Mouse (Mus musculus): Measurements from ENCODE around the gene Pced1a. TPM values are rescaled to one million over a fixed set of nuclear protein-coding genes. Genes with fewer than 3 reads are reported as not detected.
A peak's percentile ranks its signal among the peaks of the same experiment; 100 is the strongest.

The Pced1a gene
- total and polyA plus RNA-seq, 3 experiments, result 6.5 to 13.7 TPM; not detected in 1

DNA sequence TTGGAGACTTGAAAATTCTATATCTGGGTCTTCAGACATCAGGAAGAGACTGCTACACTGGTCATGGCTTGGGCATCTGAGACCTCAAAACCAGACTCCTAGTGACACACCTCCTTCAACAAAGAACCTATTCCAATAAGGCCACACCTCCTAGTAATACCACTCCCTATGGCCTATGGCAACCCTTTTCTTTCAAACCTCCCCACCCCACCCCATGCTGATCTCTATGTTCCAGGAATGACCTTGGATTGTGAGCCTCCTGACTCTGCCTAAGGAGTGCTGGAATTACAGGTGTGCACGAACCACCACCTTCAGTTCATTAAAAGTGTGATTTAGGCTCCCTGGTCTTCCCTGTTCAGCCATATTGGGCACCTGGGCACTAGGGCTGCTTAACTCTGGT lies 24.5 kb downstream of the Pced1a start:
- H3K79me2 ChIP-seq (ENCODE audit: control insufficient read depth, insufficient read depth, low read length, poor library complexity), result no peaks in the 10 kb centered on the region; the same call in 1 of the 2 replicates
- TF ChIP-seq USF1 (IDR thresholded peaks at IDR 0.05; ENCODE audit: low read depth, low read length), result no peak
- no peak for TF ChIP-seq CTCF (IDR thresholded peaks at IDR 0.05 in 2 of 3, conservative IDR thresholded peaks at IDR 0.05 in 1 of 3; ENCODE audit: control insufficient read depth in 1 of 3, insufficient read depth in 1 of 3, low read depth in 2 of 3, low read length in 3 of 3, poor library complexity in 1 of 3, severe bottlenecking in 1 of 3)
- TF ChIP-seq GATA1 (IDR thresholded peaks at IDR 0.05; ENCODE audit: low read depth, low read length), result no peak
- no peak for TF ChIP-seq MYB (IDR thresholded peaks at IDR 0.05; ENCODE audit: low read depth, low read length)
- no peak for TF ChIP-seq POLR2AphosphoS2 (IDR thresholded peaks at IDR 0.05; ENCODE audit: low read length)
- no peak for TF ChIP-seq JUND (IDR thresholded peaks at IDR 0.05; ENCODE audit: low read depth, low read length)
- no peak for TF ChIP-seq POLR2AphosphoS5 (IDR thresholded peaks at IDR 0.05; ENCODE audit: borderline replicate concordance, low read depth, low read length)
- TF ChIP-seq KAT2A (conservative IDR thresholded peaks at IDR 0.05; ENCODE audit: low read depth, low read length), result no peak
- peaks cover 0 to 3% of the 10 kb centered on the region in 2 experiments; a peak in 1 of 4 replicates for H3K36me3 ChIP-seq (ENCODE audit: control insufficient read depth in 1 of 2, insufficient read depth in 2 of 2, low read length in 2 of 2)
- H3K4me1 ChIP-seq (ENCODE audit: control insufficient read depth in 1 of 2, insufficient read depth in 2 of 2, low read length in 2 of 2), result peaks cover 5 to 7% of the 10 kb centered on the region in 2 experiments; a peak in 3 of 4 replicates
- H3K27ac ChIP-seq (ENCODE audit: control insufficient read depth, low read depth, low read length), result no peak overlapping the region
- no peak overlapping the region for H3K9ac ChIP-seq (ENCODE audit: control insufficient read depth, low read depth, low read length, poor library complexity, severe bottlenecking)
- H3K4me3 ChIP-seq (ENCODE audit: control insufficient read depth in 1 of 2, insufficient read depth in 1 of 2, low read depth in 2 of 2, low read length in 2 of 2), result no peak overlapping the region
- 0 out of 4 replicates have a peak, but pooled peaks cover 0 to 2% of the 10 kb centered on the region in 2 experiments for H3K27me3 ChIP-seq (ENCODE audit: control insufficient read depth in 1 of 2, insufficient read depth in 2 of 2, low read length in 2 of 2)
- no peaks in the 10 kb centered on the region for H3K9me3 ChIP-seq (replicated peaks; ENCODE audit: insufficient read depth, low read length)
- DNase-seq (ENCODE audit: low read depth, low spot score), result no peak

- peaks cover 5 to 7% of the 10 kb centered on the region in 2 experiments; a peak in 3 of 4 replicates for H3K4me1 ChIP-seq (ENCODE audit: control insufficient read depth in 1 of 2, insufficient read depth in 2 of 2, low read length in 2 of 2)
- H3K79me2 ChIP-seq (ENCODE audit: control insufficient read depth, insufficient read depth, low read length, poor library complexity), result no peaks in the 10 kb centered on the region; the same call in 1 of the 2 replicates
- TF ChIP-seq BHLHE40 (IDR thresholded peaks at IDR 0.05; ENCODE audit: borderline replicate concordance, low read depth, low read length) (no peak), TBP (IDR thresholded peaks at IDR 0.05; ENCODE audit: low read depth, low read length) (no peak), USF2 (IDR thresholded peaks at IDR 0.05; ENCODE audit: borderline replicate concordance in 1 of 2, insufficient read depth in 1 of 2, low read depth in 1 of 2, low read length in 2 of 2) (no peak), MAX (IDR thresholded peaks at IDR 0.05; ENCODE audit: low read length) (peak; percentile 88), ETS1 (IDR thresholded peaks at IDR 0.05; ENCODE audit: low read depth, low read length) (peak; percentile 43; the same call in 1 of the 2 replicates), CHD1 (IDR thresholded peaks at IDR 0.05; ENCODE audit: low read depth, low read length) (no peak), POLR2A (IDR thresholded peaks at IDR 0.05; ENCODE audit: control insufficient read depth in 1 of 2, insufficient read depth in 1 of 2, low read depth in 1 of 2, low read length in 2 of 2, poor library complexity in 1 of 2) (no peak), EP300 (IDR thresholded peaks at IDR 0.05; ENCODE audit: low read depth in 1 of 2, low read length in 2 of 2) (0 out of 4 replicates have a peak, but pooled peaks of 1 of the 2 experiments have one; percentile 7), GATA1 (IDR thresholded peaks at IDR 0.05; ENCODE audit: low read depth, low read length) (0 out of 2 replicates have a peak, but pooled peaks have one; percentile 4)
- 0 out of 2 replicates have a peak overlapping the region, but pooled peaks have one; percentile 7 for H3K27ac ChIP-seq (ENCODE audit: control insufficient read depth, low read depth, low read length)
- H3K27me3 ChIP-seq (ENCODE audit: control insufficient read depth in 1 of 2, insufficient read depth in 2 of 2, low read length in 2 of 2), result 0 out of 4 replicates have a peak, but pooled peaks cover 0 to 2% of the 10 kb centered on the region in 2 experiments
- no peaks in the 10 kb centered on the region for H3K9me3 ChIP-seq (replicated peaks; ENCODE audit: insufficient read depth, low read length)
- peak overlapping the region; percentile 68 for H3K9ac ChIP-seq (ENCODE audit: control insufficient read depth, low read depth, low read length, poor library complexity, severe bottlenecking)
- peak; percentile 70 for DNase-seq (ENCODE audit: low read depth, low spot score)
- H3K36me3 ChIP-seq (ENCODE audit: control insufficient read depth in 1 of 2, insufficient read depth in 2 of 2, low read length in 2 of 2), result peaks cover 0 to 3% of the 10 kb centered on the region in 2 experiments; a peak in 1 of 4 replicates
- H3K4me3 ChIP-seq (ENCODE audit: control insufficient read depth in 1 of 2, insufficient read depth in 1 of 2, low read depth in 2 of 2, low read length in 2 of 2), result peak overlapping the region; percentile 40 to 61
Observed at GRCm38 (mm10) chr2:130398091-130398490, 26.4 kb downstream of the Pced1a start.
